In the genomic region with DNA sequence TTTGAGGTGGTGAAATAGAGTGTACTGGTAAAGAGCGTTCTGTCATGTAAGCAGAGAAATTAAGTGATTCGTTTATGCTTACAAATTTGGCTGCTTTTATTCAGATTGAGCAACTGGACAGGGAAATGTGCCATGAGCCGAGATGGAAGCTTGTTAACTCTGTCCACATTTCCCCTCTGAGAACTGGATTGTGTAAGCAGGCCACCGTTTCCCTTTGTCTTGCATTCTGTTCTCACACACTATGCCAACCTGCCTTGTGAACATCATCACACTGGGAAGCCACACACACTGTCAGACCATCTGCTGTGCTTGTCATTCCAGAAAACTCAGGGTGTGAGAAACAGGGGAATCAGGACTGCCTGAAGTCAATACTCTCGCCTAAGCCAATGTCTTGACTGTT, we compare ENCODE assay signal across 9 mouse cellular contexts.
A peak's percentile ranks its signal among the peaks of the same experiment; 100 is the strongest.
DNase-seq lines count a peak whose midpoint lies in the region; ATAC-seq and TF ChIP-seq lines count a peak whose summit lies in the region.
"Had no signal": no experiment of that assay in that cellular context is flagged by ENCODE, and none has a peak within 500 bp of the region (broad histone marks: within the 10 kb centered on the region; RNA-seq: fewer than 3 reads in every experiment).

No protein-coding gene starts in this region.

- TF ChIP-seq CTCF in thymus, adult 2 months (IDR thresholded peaks at IDR 0.05; ENCODE audit: borderline replicate concordance, control insufficient read depth, extremely low read depth, insufficient read depth, low read length, poor library complexity) = no peak

- WGBS in forebrain, embryonic 15.5 days = 13% methylated on average over 5 of the region's 5 CpGs
- 23% methylated on average over 5 of the region's 5 CpGs for WGBS in midbrain, embryonic 13.5 days
- 80% methylated on average over 5 of the region's 5 CpGs for WGBS in thymus, adult 2 months

- ATAC-seq in forebrain, embryonic 15.5 days (replicated peaks) = peak; percentile 96
- peak; percentile 92 for ATAC-seq in midbrain, embryonic 13.5 days
- no peak for ATAC-seq in erythroblast, adult 5-6 weeks (replicated peaks; ENCODE audit: low FRiP score, poor library complexity, severe bottlenecking)

- TF ChIP-seq POLR2A in thymus, adult 2 months (IDR thresholded peaks at IDR 0.05; ENCODE audit: control insufficient read depth, extremely low read depth, insufficient read depth, low read length, poor library complexity) = no peak

- no peaks in the 10 kb centered on the region for H3K9me3 ChIP-seq in forebrain, embryonic 15.5 days
- H3K9me3 ChIP-seq in midbrain, embryonic 13.5 days = no peaks in the 10 kb centered on the region
- H3K9me3 ChIP-seq: liver, embryonic 15.5 days; stomach, embryonic 15.5 days had no signal

- 0 out of 2 replicates have a peak overlapping the region, but pooled peaks have one; percentile 34 for H3K27ac ChIP-seq in forebrain, embryonic 15.5 days (replicated peaks)
- no peak overlapping the region for H3K27ac ChIP-seq in midbrain, embryonic 13.5 days
- H3K27ac ChIP-seq in thymus, adult 2 months (ENCODE audit: control insufficient read depth, insufficient read depth, low read length) = no peak overlapping the region
- H3K27ac ChIP-seq: liver, embryonic 15.5 days; stomach, embryonic 15.5 days had no signal

- DNase-seq in NIH3T3 (ENCODE audit: low read depth) = peak; percentile 3
- DNase-seq in adrenal gland, postnatal 36 days = peak; percentile 10 to 27
- DNase-seq in layer of hippocampus, adult 8-10 months (ENCODE audit: low spot score in 2 of 2) = peak; percentile 56 to 66
- DNase-seq in thymus, adult 2 months = no peak

- H3K27me3 ChIP-seq in forebrain, embryonic 15.5 days = 0 out of 2 replicates have a peak, but pooled peaks cover 2% of the 10 kb centered on the region
- no peaks in the 10 kb centered on the region for H3K27me3 ChIP-seq in midbrain, embryonic 13.5 days
- no peaks in the 10 kb centered on the region for H3K27me3 ChIP-seq in thymus, adult 2 months (ENCODE audit: control insufficient read depth, insufficient read depth, low read length)
- H3K27me3 ChIP-seq: liver, embryonic 15.5 days; stomach, embryonic 15.5 days had no signal

- H3K9ac ChIP-seq in forebrain, embryonic 15.5 days (replicated peaks) = no peak overlapping the region
- no peak overlapping the region for H3K9ac ChIP-seq in midbrain, embryonic 13.5 days (replicated peaks)
- H3K9ac ChIP-seq: liver, embryonic 15.5 days; stomach, embryonic 15.5 days had no signal

- H3K4me2 ChIP-seq in forebrain, embryonic 15.5 days (replicated peaks) = no peak overlapping the region
- H3K4me2 ChIP-seq in midbrain, embryonic 13.5 days (replicated peaks) = no peak overlapping the region
- H3K4me2 ChIP-seq: liver, embryonic 15.5 days; stomach, embryonic 15.5 days had no signal

- H3K4me1 ChIP-seq in forebrain, embryonic 15.5 days = peaks cover 7% of the 10 kb centered on the region; the same call in 1 of the 2 replicates
- H3K4me1 ChIP-seq in midbrain, embryonic 13.5 days (replicated peaks) = 0 out of 2 replicates have a peak, but pooled peaks cover 9% of the 10 kb centered on the region
- no peaks in the 10 kb centered on the region for H3K4me1 ChIP-seq in thymus, adult 2 months (replicated peaks; ENCODE audit: control insufficient read depth, insufficient read depth, low read length)
- H3K4me1 ChIP-seq: liver, embryonic 15.5 days; stomach, embryonic 15.5 days had no signal

- no peaks in the 10 kb centered on the region for H3K36me3 ChIP-seq in forebrain, embryonic 15.5 days
- no peaks in the 10 kb centered on the region for H3K36me3 ChIP-seq in midbrain, embryonic 13.5 days
- H3K36me3 ChIP-seq in thymus, adult 2 months (ENCODE audit: control insufficient read depth, insufficient read depth, low read length) = no peaks in the 10 kb centered on the region
- H3K36me3 ChIP-seq: liver, embryonic 15.5 days; stomach, embryonic 15.5 days had no signal

- no peak overlapping the region for H3K4me3 ChIP-seq in forebrain, embryonic 15.5 days
- no peak overlapping the region for H3K4me3 ChIP-seq in midbrain, embryonic 13.5 days (replicated peaks)
- no peak overlapping the region for H3K4me3 ChIP-seq in thymus, adult 2 months (ENCODE audit: control insufficient read depth, insufficient read depth, low read length)
- H3K4me3 ChIP-seq: liver, embryonic 15.5 days; stomach, embryonic 15.5 days had no signal
